Mouse (Mus musculus): ENCODE results near the gene Fbxl15. TPM values are rescaled to one million over a fixed set of nuclear protein-coding genes. Genes with fewer than 3 reads are reported as not detected.
A peak's percentile ranks its signal among the peaks of the same experiment; 100 is the strongest.

The Fbxl15 gene
- total RNA-seq (2015; ENCODE audit: low replicate concordance): not detected in 2 replicates
- total RNA-seq (2017; ENCODE audit: low replicate concordance): 2.2 TPM in 1 of 2 replicates, not detected in the other

- peak; percentile 85 for ATAC-seq (replicated peaks; ENCODE audit: low FRiP score, poor library complexity, severe bottlenecking)
These were observed at the start of gene Fbxl15 for GRCm38 (mm10) chr19:46328081-46329030. Fbxl15 (plus strand) TSS chr19:46328184.

GRCm38 (mm10) chr19:46282081-46282849 lies 45.7 kb upstream of the Fbxl15 start:
- ATAC-seq (replicated peaks; ENCODE audit: low FRiP score, poor library complexity, severe bottlenecking): no peak

GRCm38 (mm10) chr19:46284686-46285085 lies 43.3 kb upstream of the Fbxl15 start:
- no peak for ATAC-seq (replicated peaks; ENCODE audit: low FRiP score, poor library complexity, severe bottlenecking)

- ATAC-seq (replicated peaks; ENCODE audit: low FRiP score, poor library complexity, severe bottlenecking): no peak
These were observed 42.4 kb upstream of the Fbxl15 start for GRCm38 (mm10) chr19:46285631-46286030.

- no peak for ATAC-seq (replicated peaks; ENCODE audit: low FRiP score, poor library complexity, severe bottlenecking)
These were observed 41.9 kb upstream of the Fbxl15 start for GRCm38 (mm10) chr19:46286047-46286446.

- ATAC-seq (replicated peaks; ENCODE audit: low FRiP score, poor library complexity, severe bottlenecking): no peak
These were observed 41.1 kb upstream of the Fbxl15 start for GRCm38 (mm10) chr19:46286926-46287325.

GRCm38 (mm10) chr19:46287566-46287965 lies 40.4 kb upstream of the Fbxl15 start:
- ATAC-seq (replicated peaks; ENCODE audit: low FRiP score, poor library complexity, severe bottlenecking): no peak

- ATAC-seq (replicated peaks; ENCODE audit: low FRiP score, poor library complexity, severe bottlenecking): no peak
These were observed 37.4 kb upstream of the Fbxl15 start for GRCm38 (mm10) chr19:46290535-46291105.

GRCm38 (mm10) chr19:46296938-46297337 lies 31.0 kb upstream of the Fbxl15 start:
- no peak for ATAC-seq (replicated peaks; ENCODE audit: low FRiP score, poor library complexity, severe bottlenecking)

- ATAC-seq (replicated peaks; ENCODE audit: low FRiP score, poor library complexity, severe bottlenecking): no peak
These were observed 27.5 kb upstream of the Fbxl15 start for GRCm38 (mm10) chr19:46300294-46301045.

- no peak for ATAC-seq (replicated peaks; ENCODE audit: low FRiP score, poor library complexity, severe bottlenecking)
These were observed 25.4 kb upstream of the Fbxl15 start for GRCm38 (mm10) chr19:46302551-46302950.

GRCm38 (mm10) chr19:46303251-46304215 lies 24.5 kb upstream of the Fbxl15 start:
- ATAC-seq (replicated peaks; ENCODE audit: low FRiP score, poor library complexity, severe bottlenecking): no peak

GRCm38 (mm10) chr19:46304216-46304841 lies 23.7 kb upstream of the Fbxl15 start, which contains the start of gene Nfkb2:
Nfkb2 (plus strand) TSS chr19:46304320.
- ATAC-seq (replicated peaks; ENCODE audit: low FRiP score, poor library complexity, severe bottlenecking): peak; percentile 82

GRCm38 (mm10) chr19:46304908-46305333 lies 23.1 kb upstream of the Fbxl15 start:
- ATAC-seq (replicated peaks; ENCODE audit: low FRiP score, poor library complexity, severe bottlenecking): peak; percentile 12

- ATAC-seq (replicated peaks; ENCODE audit: low FRiP score, poor library complexity, severe bottlenecking): peak; percentile 70
These were observed 22.3 kb upstream of the Fbxl15 start for GRCm38 (mm10) chr19:46305432-46306267.

GRCm38 (mm10) chr19:46306268-46306610 lies 21.7 kb upstream of the Fbxl15 start:
- ATAC-seq (replicated peaks; ENCODE audit: low FRiP score, poor library complexity, severe bottlenecking): no peak

GRCm38 (mm10) chr19:46306751-46307289 lies 21.2 kb upstream of the Fbxl15 start:
- no peak for ATAC-seq (replicated peaks; ENCODE audit: low FRiP score, poor library complexity, severe bottlenecking)
